Mouse (Mus musculus): ENCODE results near the gene Gpx6.

GRCm38 (mm10) chr13:21279076-21279475 lies 32.8 kb upstream of the Gpx6 start:
- TF ChIP-seq EP300 (optimal IDR thresholded peaks at IDR 0.05) (no peak), CTCF (IDR thresholded peaks at IDR 0.05; ENCODE audit: low read depth) (no peak)

Data from stomach, postnatal 0 days (tissue).